Mouse (Mus musculus): Measurements from ENCODE around the gene Dpp4.
A peak's percentile ranks its signal among the peaks of the same experiment; 100 is the strongest.

Dpp4 gene

DNA sequence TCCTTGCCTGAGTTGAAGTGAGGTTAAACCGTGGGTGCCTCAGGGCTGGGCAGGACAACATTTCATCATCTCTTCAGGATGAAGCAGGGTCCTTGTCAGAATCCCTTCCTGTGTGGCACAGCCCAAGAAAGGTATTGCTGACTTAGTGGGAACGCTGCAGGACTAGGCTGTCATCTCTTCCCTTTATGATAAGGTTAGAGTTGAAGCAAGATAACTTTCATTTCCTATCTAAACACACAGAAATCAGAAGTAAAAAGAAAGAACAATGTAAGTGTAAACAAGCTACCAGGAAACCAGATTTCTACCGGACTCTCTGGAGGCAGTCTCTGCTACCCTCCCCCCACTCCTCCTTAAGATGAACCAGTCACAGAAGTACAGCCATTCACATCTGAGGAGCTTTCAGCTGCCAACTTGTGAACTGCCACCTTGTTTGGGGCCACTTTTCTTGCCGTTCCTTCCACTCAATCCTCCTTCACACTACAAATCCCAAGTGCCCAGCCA is 3.3 kb downstream of the Dpp4 start:
- DNase-seq (ENCODE audit: low spot score in 2 of 2): no peak

DNA sequence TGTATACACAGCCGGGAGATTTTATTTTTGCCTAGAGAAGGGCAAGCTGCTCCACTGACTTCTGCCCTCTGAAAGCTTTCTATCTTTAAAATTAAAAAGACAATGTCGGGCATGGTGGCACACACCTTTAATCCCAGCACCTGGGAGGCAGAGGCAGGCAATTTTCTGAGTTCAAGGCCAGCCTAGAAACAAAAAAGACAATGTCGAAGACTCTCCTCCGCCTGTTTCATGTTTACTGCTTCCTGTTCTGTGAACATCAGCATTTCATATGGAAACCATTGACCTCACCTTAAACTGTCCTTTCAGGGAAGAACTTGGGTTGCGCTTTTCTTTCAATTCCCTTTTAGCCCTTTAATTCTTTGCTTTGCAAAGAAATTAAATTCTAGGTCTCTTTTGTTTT is 3.8 kb downstream of the Dpp4 start:
- no peak for DNase-seq (ENCODE audit: low spot score in 2 of 2)

DNA sequence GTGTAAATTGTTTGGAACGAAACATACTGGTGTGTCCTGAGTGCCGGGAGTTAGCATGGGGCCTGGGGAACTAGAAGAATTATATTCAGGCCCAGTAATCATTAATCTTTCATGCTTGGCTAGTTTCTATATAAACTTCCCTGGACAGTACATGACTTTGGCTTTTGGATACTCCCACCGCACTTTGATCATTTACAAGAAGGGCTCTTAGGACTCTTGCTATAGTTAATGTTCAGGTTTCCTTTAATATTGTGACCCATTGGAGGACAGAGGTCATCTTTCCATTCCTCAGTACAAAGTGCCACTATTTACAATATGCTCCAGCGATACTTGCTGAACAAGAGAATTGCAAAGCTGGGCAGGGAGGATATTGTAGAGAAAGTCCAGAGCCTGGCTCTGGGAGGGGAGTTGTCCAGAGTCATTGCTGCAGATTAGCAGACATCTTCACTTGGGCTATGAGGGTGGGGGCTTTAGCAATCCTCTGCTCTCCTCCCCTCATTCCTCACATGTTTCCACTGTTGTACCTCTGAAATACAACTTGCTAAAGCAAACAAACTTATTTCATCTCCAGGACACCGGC is 8.4 kb downstream of the Dpp4 start:
- no peak for DNase-seq (ENCODE audit: low spot score in 2 of 2)

DNA sequence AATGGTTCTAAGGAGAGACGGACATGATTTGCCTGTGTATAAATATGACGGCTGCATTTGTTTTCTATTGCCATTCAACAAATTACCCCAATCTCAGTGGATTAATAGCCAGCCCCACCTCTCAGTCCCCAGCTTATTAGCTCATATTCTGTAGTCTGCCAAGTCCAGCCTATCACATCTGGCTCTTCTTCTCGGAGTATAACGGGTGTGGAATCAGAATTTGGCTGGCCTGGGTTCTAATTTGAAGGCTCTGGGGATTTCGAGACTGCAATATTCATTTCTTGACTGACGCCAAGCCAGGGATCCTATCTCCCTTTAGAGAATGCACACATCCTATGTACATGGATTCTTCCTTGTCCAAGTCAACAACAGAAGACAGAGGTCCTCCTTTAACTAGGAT is 11.0 kb downstream of the Dpp4 start:
- DNase-seq (ENCODE audit: low spot score in 2 of 2): peak in 1 of 2 experiments; percentile 63

DNA sequence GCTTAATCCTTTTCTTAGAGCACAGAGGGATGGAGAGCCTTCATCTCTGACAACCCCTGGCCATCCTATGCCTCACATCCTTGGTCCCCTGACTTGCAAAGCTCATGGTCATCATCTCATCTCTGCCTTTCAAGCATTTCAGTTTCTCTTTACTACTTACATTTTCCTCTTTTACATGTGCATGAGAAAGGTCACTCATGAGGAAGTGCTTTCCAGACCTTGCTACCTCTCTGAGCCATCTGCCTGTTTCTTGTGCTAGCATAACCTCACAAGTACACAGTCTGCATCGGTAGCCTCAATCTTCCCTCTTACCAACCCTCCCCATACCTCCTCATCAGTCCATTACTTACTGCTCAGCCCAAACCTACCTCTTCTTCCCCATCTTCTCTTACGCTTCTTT is 12.2 kb downstream of the Dpp4 start:
- no peak for DNase-seq (ENCODE audit: low spot score in 2 of 2)

GRCm38 (mm10) chr2:62399361-62399760 is 12.7 kb downstream of the Dpp4 start:
- DNase-seq (ENCODE audit: low spot score in 2 of 2): peak in 1 of 2 experiments; percentile 12

GRCm38 (mm10) chr2:62398115-62398875 is 13.7 kb downstream of the Dpp4 start:
- DNase-seq (ENCODE audit: low spot score in 2 of 2): no peak

DNA sequence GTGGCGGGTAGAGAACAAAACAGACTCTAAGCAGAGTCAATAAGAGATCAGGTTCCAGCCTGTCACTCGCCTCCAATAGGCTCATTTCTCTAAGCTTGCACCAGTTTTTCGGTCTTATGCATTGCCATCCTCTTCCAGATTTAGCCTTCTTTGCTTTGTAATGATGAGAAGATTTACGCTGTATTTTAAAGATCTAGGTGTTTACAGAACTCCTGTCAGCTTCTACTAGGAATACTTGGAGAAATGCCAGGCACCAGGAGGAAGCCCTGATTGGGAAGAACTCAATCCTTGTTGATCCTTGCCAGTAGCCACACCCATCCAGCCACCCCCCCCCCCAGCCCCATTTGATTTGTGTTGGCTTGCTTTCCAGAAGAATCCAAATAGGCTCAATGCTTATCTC is 14.4 kb downstream of the Dpp4 start:
- DNase-seq (ENCODE audit: low spot score in 2 of 2): no peak

- DNase-seq (ENCODE audit: low spot score in 2 of 2): no peak
Measured at GRCm38 (mm10) chr2:62396799-62397198, 15.2 kb downstream of the Dpp4 start.

- no peak for DNase-seq (ENCODE audit: low spot score in 2 of 2)
Measured at GRCm38 (mm10) chr2:62394800-62395199, 17.2 kb downstream of the Dpp4 start.

DNA sequence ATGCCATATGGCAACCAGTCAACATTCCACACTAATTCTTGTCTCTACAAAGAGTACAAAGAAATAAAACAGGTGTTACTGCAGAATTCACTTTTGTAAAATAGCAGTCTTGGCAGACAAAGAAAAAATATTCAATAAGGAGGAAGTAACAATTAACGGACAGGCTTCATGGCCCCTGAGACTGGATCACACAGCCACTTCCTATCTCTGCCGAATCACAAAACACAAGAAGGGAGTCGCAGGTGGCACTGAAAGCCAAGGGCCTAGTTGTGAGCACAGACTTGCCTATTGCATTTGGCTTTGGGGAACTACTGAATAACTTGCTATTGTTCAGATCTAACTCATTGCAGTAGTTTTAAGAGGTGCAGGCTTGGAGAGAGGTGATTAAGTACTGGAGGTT is 19.9 kb downstream of the Dpp4 start:
- DNase-seq (ENCODE audit: low spot score in 2 of 2): no peak

DNA sequence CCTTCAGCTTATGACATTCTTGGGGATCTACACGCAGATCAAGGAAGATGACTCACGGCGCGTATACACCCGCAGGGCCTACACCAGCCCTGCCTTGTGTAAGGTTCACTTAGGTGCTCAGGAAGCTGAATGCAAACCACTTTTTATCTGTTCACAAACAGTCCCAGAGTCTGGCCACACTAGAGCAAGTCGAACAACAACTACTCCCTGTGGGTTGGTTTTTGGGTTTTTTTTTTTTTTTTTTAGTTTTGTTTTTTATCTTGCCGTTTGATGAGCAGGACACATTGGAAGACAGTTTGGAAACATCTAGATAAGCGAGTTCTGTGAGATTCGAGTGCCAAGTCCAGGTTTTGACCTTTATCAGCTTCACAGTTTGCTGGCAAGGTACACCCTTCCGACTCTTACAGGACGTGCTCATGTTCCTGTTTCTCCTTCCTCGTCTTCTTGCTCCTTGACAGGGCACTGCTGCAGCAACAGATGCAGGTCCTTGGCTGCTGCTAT is 21.0 kb downstream of the Dpp4 start:
- DNase-seq (ENCODE audit: low spot score in 2 of 2): no peak

DNA sequence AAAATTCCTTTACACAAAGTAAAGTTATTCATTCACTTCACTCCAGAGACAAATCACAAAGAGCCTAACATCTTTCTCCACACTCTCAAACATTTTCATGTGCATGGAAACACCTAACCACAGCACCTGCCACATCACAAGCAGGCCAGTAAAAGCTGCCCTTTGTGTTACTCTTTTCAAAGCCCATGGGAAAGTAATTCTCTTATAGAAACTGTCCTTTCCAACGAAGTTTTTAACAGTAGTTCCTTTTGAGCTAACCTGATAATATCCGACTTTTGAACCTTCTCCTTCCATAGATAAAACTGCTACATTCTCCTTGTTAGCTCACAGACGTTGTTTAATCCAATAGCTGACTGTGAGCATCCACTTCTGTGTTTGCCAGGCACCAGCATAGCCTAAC is 21.7 kb downstream of the Dpp4 start:
- DNase-seq (ENCODE audit: low spot score in 2 of 2): no peak

GRCm38 (mm10) chr2:62388841-62389240 is 23.2 kb downstream of the Dpp4 start:
- no peak for DNase-seq (ENCODE audit: low spot score in 2 of 2)

DNA sequence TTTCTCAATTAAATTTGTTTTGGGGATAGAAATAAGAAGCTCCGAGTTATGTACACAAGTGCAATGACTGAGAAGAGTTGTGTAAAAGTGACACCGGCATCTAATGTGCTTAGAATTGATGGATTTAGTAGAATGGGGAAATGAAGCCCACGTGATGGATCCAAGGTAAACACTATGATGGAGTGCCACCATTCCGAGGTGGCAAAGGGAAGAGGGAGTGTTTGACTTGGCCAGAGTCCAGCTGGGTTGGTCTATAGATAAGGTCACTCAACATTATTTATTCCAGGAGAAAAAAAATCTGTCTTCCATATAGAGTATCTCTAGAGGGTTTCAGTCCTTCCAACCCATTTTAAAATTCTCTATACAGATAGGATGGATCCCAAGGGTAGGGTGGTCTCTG is 28.8 kb downstream of the Dpp4 start:
- DNase-seq (ENCODE audit: low spot score in 2 of 2): no peak

DNA sequence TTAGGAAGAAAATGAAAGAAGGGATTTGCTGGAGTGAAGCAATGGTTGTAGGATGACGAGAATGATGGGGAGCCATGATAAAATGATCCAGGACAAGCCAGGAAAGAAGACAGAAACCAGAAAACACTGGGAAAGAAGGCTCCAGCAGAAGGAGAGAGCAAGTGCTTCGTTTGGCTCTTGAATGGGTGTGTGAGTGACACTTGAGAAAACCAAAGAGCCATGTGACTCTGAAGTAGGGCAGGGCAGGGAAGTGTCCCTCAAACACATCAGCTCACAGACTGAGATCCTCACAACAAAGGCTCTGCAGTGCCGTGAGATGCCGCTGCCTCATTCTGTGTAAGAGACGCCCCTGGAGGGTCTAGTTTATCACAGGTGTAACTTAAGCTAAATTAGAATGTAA is 29.6 kb downstream of the Dpp4 start:
- DNase-seq (ENCODE audit: low spot score in 2 of 2): no peak

- no peak for DNase-seq (ENCODE audit: low spot score in 2 of 2)
Measured at GRCm38 (mm10) chr2:62381756-62382155, 30.3 kb downstream of the Dpp4 start.

- no peak for DNase-seq (ENCODE audit: low spot score in 2 of 2)
Measured at GRCm38 (mm10) chr2:62373692-62374091, 38.3 kb downstream of the Dpp4 start.

DNA sequence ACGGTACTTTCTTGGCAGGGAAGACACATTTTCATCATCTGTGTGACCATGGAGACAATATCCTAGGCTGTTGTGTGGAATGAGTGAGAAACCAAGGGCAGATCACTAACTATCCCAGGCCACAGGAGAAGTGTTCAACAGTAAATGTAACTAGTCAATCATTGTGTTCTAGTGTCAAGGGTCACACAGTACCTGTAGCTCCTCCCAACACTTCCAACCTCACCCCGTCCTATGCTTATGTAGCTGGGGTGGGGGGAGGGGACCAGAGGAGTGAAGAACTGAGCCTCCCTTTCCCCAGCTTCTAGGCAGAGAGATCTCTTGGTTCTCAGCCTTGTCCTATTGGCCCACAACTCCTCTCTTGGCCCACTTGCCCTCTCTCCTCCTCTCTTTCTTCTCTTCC is 42.0 kb downstream of the Dpp4 start:
- DNase-seq (ENCODE audit: low spot score in 2 of 2): no peak

DNA sequence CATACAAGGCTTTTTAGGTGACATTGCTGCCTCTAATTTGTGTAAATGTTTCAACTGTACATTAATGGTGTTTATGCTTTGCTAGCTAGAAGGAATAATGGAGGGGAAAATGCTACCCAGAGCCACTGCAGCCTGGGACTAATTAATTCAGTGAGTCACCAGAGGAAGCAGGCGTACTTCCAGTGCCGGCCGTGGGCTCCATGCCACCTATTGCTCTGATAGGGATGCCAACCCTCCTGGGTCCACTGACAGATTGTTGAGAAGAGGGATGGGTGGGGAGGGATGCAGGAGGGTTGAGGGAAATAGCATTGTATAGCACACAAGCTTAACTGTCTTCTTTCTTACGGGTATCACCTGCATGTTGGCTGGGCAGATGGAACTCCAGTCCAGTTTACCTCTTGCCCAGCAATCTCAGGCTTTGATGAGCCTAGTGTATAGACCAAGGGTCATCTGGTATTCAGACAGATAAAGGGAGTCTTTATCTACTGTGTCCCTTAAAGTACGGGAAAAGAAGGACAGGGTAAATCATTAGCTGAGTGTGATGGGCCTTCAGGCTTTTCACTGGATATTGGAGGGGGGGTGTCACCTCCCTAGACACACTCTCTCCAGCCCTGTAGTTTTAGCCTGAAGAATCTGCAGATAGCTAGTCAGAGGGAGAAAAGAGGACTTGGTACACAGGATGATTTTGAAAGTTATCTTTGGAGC is 43.5 kb downstream of the Dpp4 start:
- no peak for DNase-seq (ENCODE audit: low spot score in 2 of 2)

- no peak for DNase-seq (ENCODE audit: low spot score in 2 of 2)
Measured at GRCm38 (mm10) chr2:62363606-62364005, 48.4 kb downstream of the Dpp4 start.

- DNase-seq (ENCODE audit: low spot score in 2 of 2): no peak
Measured at GRCm38 (mm10) chr2:62362211-62362610, 49.8 kb downstream of the Dpp4 start.

- DNase-seq (ENCODE audit: low spot score in 2 of 2): no peak
Measured at GRCm38 (mm10) chr2:62361514-62361913, 50.5 kb downstream of the Dpp4 start.
